Mouse (Mus musculus): Measurements from ENCODE around the gene Nipa2. TPM values are rescaled to one million over a fixed set of nuclear protein-coding genes. Genes with fewer than 3 reads are reported as not detected.
A peak's percentile ranks its signal among the peaks of the same experiment; 100 is the strongest.
"Not testable (repeated sequence)": the region's sequence is repeated elsewhere in the genome, so short reads cannot be mapped to it uniquely, and the experiment has no call there.

Gene Nipa2
- total RNA-seq, 2 experiments from 2014 or later = 46.9 to 54.7 TPM

- DNase-seq (ENCODE audit: low spot score in 2 of 2) = no peak
Observed at GRCm38 (mm10) chr7:55956054-55956453, 6.2 kb downstream of the Nipa2 start.

DNA sequence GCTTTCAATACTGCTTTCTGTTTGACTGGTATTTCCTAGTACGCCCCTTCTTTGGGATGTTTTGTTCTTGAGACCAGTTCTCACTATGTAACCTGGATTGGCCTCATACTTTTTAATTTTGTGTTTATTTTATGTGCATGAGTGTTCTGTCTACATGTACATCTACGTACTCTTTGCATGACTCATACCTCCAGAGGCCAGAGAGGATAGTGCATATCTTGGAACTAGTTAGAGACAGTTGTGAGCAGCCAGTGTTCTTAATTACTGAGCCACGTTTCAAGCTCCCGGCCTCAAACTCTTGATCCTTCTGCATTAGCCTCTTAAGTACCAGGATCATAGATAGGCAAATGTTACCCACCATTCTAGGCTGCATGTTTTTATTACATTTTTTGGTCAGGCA is 23.9 kb downstream of the Nipa2 start:
- DNase-seq (ENCODE audit: low spot score in 2 of 2) = no peak

DNA sequence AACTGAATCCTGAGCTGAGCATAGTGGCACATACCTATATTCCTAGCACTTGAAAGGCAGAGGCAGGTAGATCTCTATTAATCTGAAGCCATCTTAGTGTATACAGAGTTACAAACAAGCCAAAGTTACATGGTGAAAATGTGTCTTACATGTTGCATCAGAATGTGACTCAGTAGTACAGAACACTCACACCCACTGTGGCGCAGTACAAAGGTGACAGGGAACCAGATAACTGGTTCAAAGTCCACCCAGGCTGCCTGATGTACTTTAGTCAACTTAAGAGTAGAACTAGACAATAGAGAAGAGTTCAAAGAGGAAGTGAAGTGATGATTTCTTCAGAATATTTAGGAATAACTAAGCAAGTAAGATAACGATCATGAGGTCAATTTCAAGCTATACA is 27.3 kb downstream of the Nipa2 start:
- no peak for DNase-seq (ENCODE audit: low spot score in 2 of 2)

DNA sequence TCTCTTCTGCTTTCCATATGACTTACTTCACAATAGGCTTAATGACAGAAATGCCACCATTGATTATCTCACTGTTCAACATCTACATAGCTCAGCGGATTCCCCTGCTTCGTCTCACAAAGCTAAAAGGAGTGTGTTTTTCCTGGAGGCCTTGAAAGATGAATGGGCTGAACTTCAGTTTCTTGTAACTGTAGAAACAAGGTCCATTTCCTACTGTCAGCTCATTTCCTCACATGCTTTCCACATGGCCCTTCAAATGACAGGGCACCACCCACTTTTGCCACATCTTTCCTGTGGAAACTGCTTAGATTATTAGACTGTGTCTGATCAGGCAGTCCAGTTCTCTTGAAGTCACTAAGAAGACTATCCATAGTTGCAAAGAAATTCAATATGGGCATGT is 33.6 kb downstream of the Nipa2 start:
- no peak for DNase-seq (ENCODE audit: low spot score in 2 of 2)

DNA sequence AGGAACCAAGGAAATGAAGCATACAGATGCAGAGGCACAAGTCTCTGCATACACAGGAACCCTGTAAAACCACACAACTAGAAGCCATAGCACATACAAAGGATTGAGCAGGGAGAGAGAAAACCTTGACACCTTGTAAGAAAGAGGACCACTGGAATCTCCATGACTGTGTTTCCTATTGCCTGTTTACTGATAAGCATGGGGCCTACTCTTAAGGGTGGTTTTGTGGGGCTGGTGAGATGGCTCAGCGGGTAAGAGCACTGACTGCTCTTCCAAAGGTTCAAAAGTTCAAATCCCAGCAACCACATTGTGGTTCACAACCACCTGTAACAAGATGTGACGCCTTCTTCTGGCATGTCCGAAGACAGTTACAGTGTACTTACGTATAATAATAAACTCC is 35.0 kb downstream of the Nipa2 start:
- DNase-seq (ENCODE audit: low spot score in 2 of 2) = no peak

DNA sequence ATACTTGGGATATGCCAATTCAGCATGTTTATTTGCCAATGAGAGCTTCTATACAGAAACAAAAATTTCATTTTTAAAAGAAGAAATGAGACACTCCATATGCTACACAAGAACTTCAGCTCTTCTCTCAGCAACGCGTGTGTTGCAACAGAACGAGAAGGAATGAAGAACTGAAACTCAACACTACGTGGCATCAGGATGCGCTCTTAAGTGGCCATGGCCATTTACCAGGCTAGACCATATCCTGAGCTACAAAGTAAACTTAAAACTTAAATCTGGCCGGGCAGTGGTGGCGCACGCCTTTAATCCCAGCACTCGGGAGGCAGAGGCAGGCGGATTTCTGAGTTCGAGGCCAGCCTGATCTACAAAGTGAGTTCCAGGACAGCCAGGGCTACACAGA is 43.9 kb downstream of the Nipa2 start:
- DNase-seq (ENCODE audit: low spot score in 2 of 2) = not testable (repeated sequence)

DNA sequence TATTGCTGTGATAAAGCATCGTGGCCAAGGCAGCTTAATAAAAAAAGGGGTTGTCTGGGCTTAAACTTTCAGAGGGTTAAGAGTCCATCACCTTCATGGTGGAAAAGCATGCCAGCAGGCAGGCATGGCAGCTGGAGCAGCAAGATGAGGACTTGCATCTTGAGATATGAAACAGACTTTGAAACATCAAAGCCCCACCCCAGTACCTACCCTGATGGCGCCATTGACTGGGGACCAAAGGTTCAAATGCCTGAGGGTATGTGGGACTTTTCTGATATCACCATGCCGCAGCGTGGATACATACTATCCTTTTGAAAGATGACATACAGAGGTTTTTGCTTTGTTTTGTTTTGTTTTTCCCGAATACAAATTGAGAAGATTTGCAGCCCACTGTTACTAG is 50.2 kb downstream of the Nipa2 start:
- no peak for DNase-seq (ENCODE audit: low spot score in 2 of 2)

GRCm38 (mm10) chr7:55911371-55911770 is 50.9 kb downstream of the Nipa2 start:
- no peak for DNase-seq (ENCODE audit: low spot score in 2 of 2)

DNA sequence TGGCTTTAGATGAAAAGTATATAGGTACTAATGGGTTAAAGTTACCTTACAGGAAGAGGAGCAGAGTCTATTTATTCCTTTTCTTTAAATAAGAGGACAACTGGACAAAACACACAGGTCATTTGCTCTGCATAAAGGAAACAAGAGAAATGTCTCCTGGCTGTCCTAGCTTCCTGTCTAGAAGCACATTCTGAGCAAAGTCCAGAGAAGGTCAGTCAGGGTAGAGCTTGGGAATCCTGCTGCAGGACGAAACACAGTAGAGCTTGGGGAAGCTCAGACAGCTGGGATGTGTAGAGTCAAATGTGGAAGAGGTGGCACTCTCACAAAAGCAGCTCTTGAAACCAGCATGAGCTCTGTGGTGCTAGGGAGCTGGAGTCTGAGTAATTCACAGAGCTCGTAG is 51.9 kb downstream of the Nipa2 start:
- DNase-seq (ENCODE audit: low spot score in 2 of 2) = no peak

DNA sequence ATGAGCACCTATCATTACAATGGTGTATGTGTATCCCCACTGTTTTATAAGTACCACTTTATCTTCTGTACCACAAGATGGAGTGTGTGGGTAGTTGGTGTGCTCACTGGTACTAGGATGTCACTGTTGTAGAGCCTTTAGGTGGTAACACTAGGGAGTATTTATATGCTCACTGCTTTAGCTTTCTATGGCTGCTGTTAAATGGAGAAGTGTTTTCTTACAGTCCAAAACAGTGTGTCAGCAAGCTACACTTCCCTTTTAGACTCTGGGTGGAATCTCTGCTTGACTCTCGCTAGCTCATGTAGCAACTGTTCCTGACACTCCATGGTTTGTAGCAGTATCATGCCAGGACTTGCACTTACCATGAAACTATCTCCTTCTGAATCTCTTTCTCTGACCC is 52.8 kb downstream of the Nipa2 start:
- DNase-seq (ENCODE audit: low spot score in 2 of 2) = no peak

GRCm38 (mm10) chr7:55905449-55905848 is 56.8 kb downstream of the Nipa2 start:
- DNase-seq (ENCODE audit: low spot score in 2 of 2) = no peak

- no peak for DNase-seq (ENCODE audit: low spot score in 2 of 2)
Observed at GRCm38 (mm10) chr7:55903766-55904165, 58.5 kb downstream of the Nipa2 start.

DNA sequence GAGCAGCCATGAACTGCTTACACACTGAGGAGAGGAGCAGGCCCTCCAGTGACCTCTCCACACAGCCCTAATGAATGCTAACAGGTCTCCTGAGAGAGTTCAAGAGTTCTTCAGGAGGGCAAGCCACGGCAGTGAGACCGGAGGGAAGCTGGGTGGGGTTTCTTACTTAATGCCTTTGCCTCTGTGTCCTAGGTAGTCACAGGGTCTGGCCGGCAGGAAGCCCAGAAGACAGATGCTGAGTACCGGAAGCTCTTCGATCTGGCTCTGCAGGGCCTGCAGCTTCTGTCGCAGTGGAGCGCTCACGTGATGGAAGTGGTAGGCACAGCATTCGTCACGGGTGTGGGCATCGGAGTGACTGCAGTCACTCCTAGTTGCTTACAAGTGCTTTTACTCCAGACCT is 70.5 kb downstream of the Nipa2 start:
- peak; percentile 16 to 29 for DNase-seq (ENCODE audit: low spot score in 2 of 2)

- peak in 1 of 2 experiments; percentile 39 for DNase-seq (ENCODE audit: low spot score in 2 of 2)
Observed at GRCm38 (mm10) chr7:55890731-55891130, 71.5 kb downstream of the Nipa2 start.

GRCm38 (mm10) chr7:55889996-55890395 is 72.3 kb downstream of the Nipa2 start:
- DNase-seq (ENCODE audit: low spot score in 2 of 2) = no peak

DNA sequence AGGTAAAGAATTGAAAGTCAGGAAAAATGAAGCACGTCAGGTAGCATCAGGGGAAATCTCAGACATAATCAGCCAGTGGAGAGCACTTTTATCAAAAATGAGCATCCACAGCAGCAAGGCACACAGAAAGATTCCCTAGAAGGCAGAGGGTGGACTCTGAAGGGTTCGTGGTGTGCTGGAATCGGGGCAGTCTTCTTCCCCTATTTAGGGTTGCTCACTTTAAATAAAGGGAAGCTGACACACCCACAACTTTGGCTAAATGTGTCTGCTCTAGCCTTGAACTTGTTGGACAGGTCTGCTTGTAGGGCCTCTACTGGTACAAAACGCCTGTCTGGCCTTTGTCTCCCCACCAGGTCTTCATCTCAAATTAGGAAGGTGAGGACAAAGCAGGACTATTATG is 73.7 kb downstream of the Nipa2 start:
- no peak for DNase-seq (ENCODE audit: low spot score in 2 of 2)

Other genes with a start within 250 kb of the Nipa2 start
- 10 to 100 TPM in 1 of 2 experiments, 1 to 10 TPM in 1; 9.3 to 11.6 TPM for gene Siglech, start 194.3 kb downstream of the Nipa2 start, total RNA-seq (2021)
- gene Tubgcp5, start 168.3 kb downstream of the Nipa2 start, total RNA-seq (2021) = 10 to 100 TPM; 32.1 to 37.9 TPM
- gene Cyfip1, start 120.7 kb downstream of the Nipa2 start, total RNA-seq (2021) = 10 to 100 TPM; 67.1 to 71.5 TPM
- gene Nipa1, start 57.5 kb upstream of the Nipa2 start, total RNA-seq (2021) = 10 to 100 TPM; 61.8 to 64.3 TPM
- 100 to 1,000 TPM; 128 to 129 TPM for gene Herc2, start 87.7 kb upstream of the Nipa2 start, total RNA-seq (2021)